Mouse (Mus musculus) NIH3T3 (cell line): ENCODE measurements around the gene Rnf19b.

Experiments used
- DNase-seq: peaks from one replicate; pipeline ENCODE4 v3.0.0-alpha.2; 2012; ENCODE audit warnings: low read depth

The Rnf19b gene

GRCm38 (mm10) chr4:129119708-129120107 is 61.6 kb downstream of the Rnf19b start:
- DNase-seq = no peak

GRCm38 (mm10) chr4:129120520-129121445 is 62.7 kb downstream of the Rnf19b start:
- DNase-seq = peak; percentile 73

- DNase-seq = no peak
Observed at GRCm38 (mm10) chr4:129121569-129122086, 63.6 kb downstream of the Rnf19b start, which contains the start of gene Hpca. Gene Hpca, minus strand, starts transcription at chr4:129122036.

GRCm38 (mm10) chr4:129122107-129122506 is 64.0 kb downstream of the Rnf19b start:
- no peak for DNase-seq

- no peak for DNase-seq
Observed at GRCm38 (mm10) chr4:129122719-129123118, 64.6 kb downstream of the Rnf19b start.

GRCm38 (mm10) chr4:129124652-129125146 is 66.6 kb downstream of the Rnf19b start:
- DNase-seq = no peak

GRCm38 (mm10) chr4:129125736-129126451 is 67.8 kb downstream of the Rnf19b start:
- DNase-seq = peak; percentile 38

GRCm38 (mm10) chr4:129128582-129129338 is 70.7 kb downstream of the Rnf19b start:
- DNase-seq = no peak

GRCm38 (mm10) chr4:129129387-129129786 is 71.3 kb downstream of the Rnf19b start:
- no peak for DNase-seq

- peak; percentile 80 for DNase-seq
Observed at GRCm38 (mm10) chr4:129130149-129130548, 72.1 kb downstream of the Rnf19b start.

- DNase-seq = no peak
Observed at GRCm38 (mm10) chr4:129130755-129131303, 72.8 kb downstream of the Rnf19b start.

- DNase-seq = peak; percentile 86
Observed at GRCm38 (mm10) chr4:129134799-129135585, 76.9 kb downstream of the Rnf19b start.
